Mouse (Mus musculus) hindbrain, embryonic 16.5 days (tissue): ENCODE data around the gene Apela. TPM values are rescaled to one million over a fixed set of nuclear protein-coding genes. Genes with fewer than 3 reads are reported as not detected.

ENCODE experiments used
- ATAC-seq: fragments of 200-750 bp; cut with Nextera tagmentation; 2 replicates; pipeline ENCODE4 v1.8.0; 2017; ENCODE audit warnings: moderate TSS enrichment, moderate library complexity
- H3K27ac ChIP-seq: fragments of 300-500 bp; sonication (generic); 2 replicates; pipeline ENCODE4 v1.5.1; 2014; ENCODE audit warnings: low read depth, mild to moderate bottlenecking, control low read depth, low read length, moderate library complexity
- H3K27me3 ChIP-seq: fragments of 300-500 bp; sonication (generic); replicated peaks from 2 replicates; pipeline ENCODE4 v1.6.1; 2014; ENCODE audit warnings: low read length; ENCODE audit not compliant: control insufficient read depth, insufficient read depth
- H3K36me3 ChIP-seq: fragments of 300-500 bp; sonication (generic); 2 replicates; pipeline ENCODE4 v1.6.1; 2014; ENCODE audit warnings: mild to moderate bottlenecking, low read length, moderate library complexity, mixed read lengths; ENCODE audit not compliant: control insufficient read depth, insufficient read depth
- H3K4me1 ChIP-seq: fragments of 300-500 bp; sonication (generic); 2 replicates; pipeline ENCODE4 v1.6.1; 2014; ENCODE audit warnings: low read depth, low read length; ENCODE audit not compliant: control insufficient read depth, insufficient read depth
- H3K4me2 ChIP-seq: fragments of 300-500 bp; sonication (generic); 2 replicates; pipeline ENCODE4 v1.6.1; 2014; ENCODE audit warnings: mild to moderate bottlenecking, low read length, control low read depth, moderate library complexity
- H3K4me3 ChIP-seq: fragments of 300-500 bp; sonication (generic); 2 replicates; pipeline ENCODE4 v1.5.1; 2014; ENCODE audit warnings: mild to moderate bottlenecking, low read length, control low read depth, moderate library complexity
- H3K9ac ChIP-seq: fragments of 300-500 bp; sonication (generic); 2 replicates; pipeline ENCODE4 v1.6.1; 2014; ENCODE audit warnings: low read depth, mild to moderate bottlenecking, control low read depth, low read length, moderate library complexity
- H3K9me3 ChIP-seq: fragments of 300-500 bp; sonication (generic); 2 replicates; pipeline ENCODE4 v1.6.1; 2014; ENCODE audit warnings: mild to moderate bottlenecking, low read length, moderate library complexity; ENCODE audit not compliant: control insufficient read depth
- WGBS: fragments of 180-500 bp; shearing (Covaris S2); extraction: QIAGEN DNeasy Blood & Tissue Kit; methylation state at CpG from one replicate; pipeline ENCODE4 v1.1.7; 2014; 5-methylcytosine and 5-hydroxymethylcytosine counted together
- polyA plus RNA-seq: library from polyadenylated mRNA; unstranded; fragments of >200 nt; fragmentation: Nextera tagmentation; extraction: Ambion mirVana; gene quantifications from 2 replicates; pipeline ENCODE4 v1.2.1, GENCODE M21; 2015

Apela gene
- polyA plus RNA-seq, 1 experiment from 2014 or later, result 0.74 TPM

- no peaks in the 10 kb centered on the region for H3K36me3 ChIP-seq
- no peaks in the 10 kb centered on the region for H3K4me1 ChIP-seq
- ATAC-seq, result no peak
- H3K27ac ChIP-seq, result no peak overlapping the region
- no peaks in the 10 kb centered on the region for H3K9me3 ChIP-seq
- WGBS, result 68% methylated on average over 20 of the region's 20 CpGs
- no peak overlapping the region for H3K4me2 ChIP-seq
- no peak overlapping the region for H3K4me3 ChIP-seq
- H3K27me3 ChIP-seq, result no peaks in the 10 kb centered on the region
- no peak overlapping the region for H3K9ac ChIP-seq
Measured at GRCm38 (mm10) chr8:64983150-64983897, 53.8 kb downstream of the Apela start.

Other genes starting within 250 kb of the Apela start
- 16.3 and 18.3 TPM in 2 replicates for gene Klhl2, start 187.3 kb downstream of the Apela start, polyA plus RNA-seq
- gene Tmem192, start 90.2 kb downstream of the Apela start, polyA plus RNA-seq, result 34.9 and 39.8 TPM in 2 replicates
- gene Trim75, start 49.5 kb downstream of the Apela start, polyA plus RNA-seq, result 0.05 TPM in 1 of 2 replicates, not detected in the other
- gene Trim61, start 18.8 kb downstream of the Apela start, polyA plus RNA-seq, result 0.10 TPM in 1 of 2 replicates, not detected in the other
- gene Trim60, start 18.8 kb downstream of the Apela start, polyA plus RNA-seq, result not detected in 2 replicates
- gene Gm10663, start 37.7 kb upstream of the Apela start, polyA plus RNA-seq, result not detected in 2 replicates
- not detected in 2 replicates for gene BC030870, start 92.2 kb upstream of the Apela start, polyA plus RNA-seq